Mouse (Mus musculus) liver, adult 2 months (tissue): Measurements from ENCODE around the gene Drg1. TPM values are rescaled to one million over a fixed set of nuclear protein-coding genes. Genes with fewer than 3 reads are reported as not detected.
A peak's percentile ranks its signal among the peaks of the same experiment; 100 is the strongest.
"Not testable (repeated sequence)": the region's sequence is repeated elsewhere in the genome, so short reads cannot be mapped to it uniquely, and the experiment has no call there.

ENCODE experiments used
- DNase-seq: peaks from one replicate; pipeline ENCODE4 v3.0.0-alpha.2; 2011; ENCODE audit warnings: low read depth, low spot score; ENCODE audit errors: extremely low read depth
- H3K27ac ChIP-seq: fragments of 200-500 bp; replicated peaks from 2 replicates; pipeline ENCODE4 v1.5.1; 2012; ENCODE audit warnings: low read depth, mild to moderate bottlenecking, control low read depth, inconsistent platforms, low read length; ENCODE audit not compliant: insufficient read depth
- H3K27me3 ChIP-seq: fragments of 200-500 bp; 2 replicates; pipeline ENCODE4 v1.6.1; 2012; ENCODE audit warnings: mild to moderate bottlenecking, moderate library complexity, low read length, inconsistent platforms; ENCODE audit not compliant: control insufficient read depth, insufficient read depth
- H3K36me3 ChIP-seq: fragments of 200-500 bp; 2 replicates; pipeline ENCODE4 v1.6.1; 2012; ENCODE audit warnings: low read length, inconsistent platforms; ENCODE audit not compliant: control insufficient read depth, insufficient read depth
- H3K4me1 ChIP-seq: fragments of 200-500 bp; 2 replicates; pipeline ENCODE4 v1.6.1; 2011; ENCODE audit warnings: low read length; ENCODE audit not compliant: control insufficient read depth, insufficient read depth
- H3K4me3 ChIP-seq: fragments of 200-500 bp; 2 replicates; pipeline ENCODE4 v1.5.1; 2011; ENCODE audit warnings: low read depth, mild to moderate bottlenecking, control low read depth, low read length, moderate library complexity; ENCODE audit not compliant: insufficient read depth
- H3K79me2 ChIP-seq: fragments of 200-500 bp; 2 replicates; pipeline ENCODE4 v1.6.1; 2012; ENCODE audit warnings: inconsistent platforms, mild to moderate bottlenecking, low read length, moderate library complexity; ENCODE audit not compliant: control insufficient read depth, insufficient read depth
- H3K9ac ChIP-seq: fragments of 200-500 bp; 2 replicates; pipeline ENCODE4 v1.6.1; 2012; ENCODE audit warnings: low read depth, mild to moderate bottlenecking, control low read depth, inconsistent platforms, low read length
- CTCF ChIP-seq: fragments of 200-500 bp; IDR thresholded peaks from 2 replicates; pipeline ENCODE4 v1.5.1; 2011; ENCODE audit warnings: low read depth, low read length, control low read depth
- POLR2A ChIP-seq: fragments of 200-500 bp; IDR thresholded peaks from 2 replicates; pipeline ENCODE4 v1.6.1; 2011; ENCODE audit warnings: low read length, control low read depth; ENCODE audit not compliant: insufficient read depth; ENCODE audit errors: extremely low read depth
- WGBS: fragments of 180-500 bp; shearing (Covaris S2); methylation state at CpG from one replicate; pipeline ENCODE4 v1.1.7; 2018; 5-methylcytosine and 5-hydroxymethylcytosine counted together
- polyA plus RNA-seq: library from polyadenylated mRNA; depleted of rRNA; stranded (reverse); fragments of >200 nt; gene quantifications from 2 replicates; pipeline ENCODE4 v1.2.3, GENCODE M21; 2012
- total RNA-seq: library from RNA; depleted of rRNA; stranded (reverse); fragments of >200 nt; gene quantifications from 2 replicates; pipeline ENCODE4 v1.2.3, GENCODE M21; 2014

Drg1 gene
- total and polyA plus RNA-seq, 2 experiments: 16.8 to 61.9 TPM

DNA sequence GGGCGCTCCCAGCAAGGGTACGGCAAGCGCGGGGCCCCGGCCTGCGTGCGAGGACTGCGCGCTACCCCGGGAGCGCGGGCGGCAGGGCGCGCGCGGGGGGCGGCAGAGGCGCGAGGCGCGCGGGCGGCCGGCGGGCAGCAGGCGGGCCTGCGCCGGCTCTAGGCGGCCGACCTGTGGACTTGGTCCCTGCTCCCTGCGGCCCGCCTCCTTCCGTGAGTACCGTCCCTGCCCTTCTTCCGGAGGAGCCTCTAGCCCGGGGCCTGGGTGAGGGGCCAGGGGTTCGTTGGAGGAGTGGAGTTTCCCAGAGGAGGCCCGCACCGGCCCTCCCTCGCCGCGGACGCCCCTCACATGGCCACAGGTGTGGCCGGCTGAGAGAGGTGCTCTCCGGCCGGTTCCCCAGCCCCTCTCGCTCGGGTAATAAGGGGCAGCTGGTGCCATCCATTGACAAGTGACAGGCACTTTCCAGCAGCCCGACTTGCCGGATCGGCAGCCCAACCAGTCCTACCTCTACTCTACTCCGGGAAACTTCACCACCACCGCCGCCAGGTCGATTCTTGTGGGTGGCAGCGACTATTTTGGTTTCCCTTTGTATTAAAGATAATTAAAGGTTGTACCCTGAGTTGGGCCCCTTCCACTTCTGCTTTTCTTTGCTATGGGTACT, 63.3 kb downstream of the Drg1 start:
- H3K27ac ChIP-seq: peak overlapping the region; percentile 80
- H3K4me1 ChIP-seq: peaks cover 7% of the 10 kb centered on the region
- peaks cover 2% of the 10 kb centered on the region; the same call in 1 of the 2 replicates for H3K79me2 ChIP-seq
- 1% methylated on average over 53 of the region's 57 CpGs for WGBS
- peak overlapping the region; percentile 87 for H3K9ac ChIP-seq
- H3K36me3 ChIP-seq: peaks cover 11% of the 10 kb centered on the region; the same call in 1 of the 2 replicates
- H3K27me3 ChIP-seq: no peaks in the 10 kb centered on the region
- peak; percentile 63 for DNase-seq
- TF ChIP-seq POLR2A: no peak
- TF ChIP-seq CTCF: no peak
- peak overlapping the region; percentile 84 for H3K4me3 ChIP-seq

DNA sequence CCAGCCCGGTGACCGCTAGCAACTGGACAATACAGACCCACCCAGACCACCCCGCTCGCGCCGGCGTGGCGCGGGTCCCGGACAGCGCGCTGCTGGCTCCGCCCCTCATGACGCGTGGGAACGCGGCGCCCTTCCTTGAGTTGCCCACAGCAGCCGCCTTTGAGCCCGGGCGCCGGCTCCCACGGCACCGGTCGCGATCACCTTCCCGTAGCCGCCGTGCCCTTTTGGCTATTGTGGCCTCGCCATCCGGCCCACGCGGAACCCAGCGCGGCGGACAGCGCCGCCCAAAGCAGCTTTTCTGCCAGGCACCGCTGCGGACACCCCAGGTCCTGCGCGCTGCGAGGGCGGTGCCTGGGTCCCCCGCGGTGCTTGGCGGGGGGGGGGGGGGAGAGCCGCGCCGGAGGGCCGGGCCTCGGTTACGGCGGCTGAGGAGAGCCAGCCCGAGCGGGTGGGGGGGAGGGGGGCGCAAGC, 63.9 kb downstream of the Drg1 start, which contains the start of gene Eif4enif1:
Gene Eif4enif1, plus strand, starts transcription at position 162 of the 471 bp plus-strand sequence.
- DNase-seq: peak; percentile 55
- peaks cover 6% of the 10 kb centered on the region for H3K4me1 ChIP-seq
- H3K9ac ChIP-seq: peak within 1 kb of the TSS; percentile 98
- WGBS: under 1% methylated on average over 38 of the region's 57 CpGs
- peak within 1 kb of the TSS; percentile 99 for H3K27ac ChIP-seq
- peaks cover 9% of the 10 kb centered on the region; the same call in 1 of the 2 replicates for H3K36me3 ChIP-seq
- TF ChIP-seq POLR2A: no peak
- no peak for TF ChIP-seq CTCF
- H3K27me3 ChIP-seq: no peaks in the 10 kb centered on the region
- peak within 1 kb of the TSS; percentile 85 for H3K4me3 ChIP-seq
- H3K79me2 ChIP-seq: peaks cover 2% of the 10 kb centered on the region; the same call in 1 of the 2 replicates

DNA sequence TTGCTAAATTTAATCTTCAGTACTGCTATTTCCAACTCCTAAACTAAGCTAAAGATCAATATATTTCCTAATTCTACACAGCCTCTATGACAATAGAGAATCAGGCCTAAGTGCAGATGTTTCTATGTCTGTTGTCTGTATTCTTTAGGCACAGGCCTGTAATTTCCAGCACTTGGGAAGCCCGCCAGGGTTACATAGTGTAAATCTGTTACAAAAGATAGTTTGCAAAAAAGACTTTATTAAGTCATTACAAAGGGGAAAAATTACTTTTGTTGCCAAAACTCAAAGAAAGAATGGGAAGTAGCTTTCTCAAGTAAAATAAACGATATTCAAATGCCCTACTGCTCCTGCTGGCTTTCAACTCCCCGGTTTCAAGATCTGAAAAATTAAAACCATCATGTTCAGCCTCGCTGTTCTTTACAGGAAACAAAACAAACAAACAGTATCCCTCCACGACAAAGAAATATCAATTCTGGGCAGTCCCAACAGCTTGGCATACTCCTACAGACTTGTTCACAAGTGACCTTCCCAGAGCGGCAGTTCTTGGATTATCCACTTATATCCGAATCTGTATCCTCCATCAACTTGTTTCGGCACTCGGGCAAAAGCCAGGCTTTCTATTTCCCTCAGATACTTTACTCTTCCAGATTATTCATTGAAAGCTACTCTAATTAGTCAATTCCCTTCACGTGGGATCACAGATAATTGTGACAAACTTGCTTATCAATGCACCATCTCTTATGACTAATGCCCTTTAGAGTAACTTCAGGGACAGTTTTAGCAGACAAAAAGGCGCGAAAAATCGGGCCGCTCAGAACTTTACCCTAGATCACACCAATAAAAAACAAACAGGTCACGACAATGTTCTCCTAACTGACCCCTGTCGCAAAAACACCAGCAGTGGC, 64.6 kb downstream of the Drg1 start:
- no peaks in the 10 kb centered on the region for H3K27me3 ChIP-seq
- H3K4me1 ChIP-seq: peaks cover 6% of the 10 kb centered on the region
- H3K4me3 ChIP-seq: peak overlapping the region; percentile 85
- peak overlapping the region; percentile 98 for H3K9ac ChIP-seq
- WGBS: 3% methylated on average over 16 of the region's 16 CpGs
- peaks cover 3% of the 10 kb centered on the region; the same call in 1 of the 2 replicates for H3K36me3 ChIP-seq
- TF ChIP-seq CTCF: no peak
- no peak for TF ChIP-seq POLR2A
- peaks cover 2% of the 10 kb centered on the region; the same call in 1 of the 2 replicates for H3K79me2 ChIP-seq
- DNase-seq: peak; percentile 57
- peak overlapping the region; percentile 99 for H3K27ac ChIP-seq

DNA sequence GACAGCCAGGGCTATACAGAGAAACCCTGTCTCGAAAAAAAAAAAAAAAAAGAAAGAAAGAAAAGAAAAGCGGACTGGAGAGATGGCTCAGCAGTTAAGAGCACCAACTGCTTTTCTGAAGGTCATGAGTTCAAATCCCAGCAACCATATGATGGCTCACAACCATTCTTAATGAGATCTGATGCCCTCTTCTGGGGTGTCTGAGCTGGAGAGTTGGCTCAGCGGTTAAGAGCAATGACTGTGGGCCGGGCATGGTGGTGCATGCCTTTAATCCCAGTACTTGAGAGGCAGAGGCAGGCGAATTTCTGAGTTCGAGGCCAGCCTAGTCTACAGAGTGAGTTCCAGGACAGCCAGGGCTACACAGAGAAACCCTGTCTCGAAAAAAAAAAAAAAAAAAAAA, 65.6 kb downstream of the Drg1 start:
- H3K4me1 ChIP-seq, DNase-seq, H3K27me3 ChIP-seq, H3K9ac ChIP-seq, H3K4me3 ChIP-seq, H3K27ac ChIP-seq, H3K79me2 ChIP-seq, H3K36me3 ChIP-seq: not testable (repeated sequence)
- WGBS: 97% methylated on average over 5 of the region's 7 CpGs

DNA sequence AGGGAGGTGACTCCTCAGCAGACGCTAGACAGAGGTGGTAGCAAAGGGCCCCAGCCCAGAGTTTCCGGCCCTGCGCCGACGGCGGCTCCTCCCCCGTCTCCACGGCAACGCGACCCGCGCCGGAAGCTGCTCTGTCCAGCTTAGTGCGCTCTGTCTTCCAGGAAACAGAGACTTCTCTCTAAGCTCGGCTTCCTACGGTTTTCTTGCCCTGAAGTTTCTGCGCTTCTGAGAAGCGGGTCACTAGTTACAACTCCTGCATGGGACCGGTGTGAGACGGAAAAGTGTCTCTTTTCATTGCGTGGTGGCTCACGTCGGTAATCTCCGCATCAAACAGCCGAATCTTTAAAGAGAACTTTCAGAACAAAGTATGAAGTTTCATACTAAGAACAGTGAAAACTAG, 72.9 kb downstream of the Drg1 start, which contains the start of gene Sfi1:
Gene Sfi1, minus strand, starts transcription at position 101 of the 400 bp plus-strand sequence.
- H3K27ac ChIP-seq: no peak within 1 kb of the TSS
- H3K27me3 ChIP-seq: no peaks in the 10 kb centered on the region
- H3K79me2 ChIP-seq: no peaks in the 10 kb centered on the region
- no peaks in the 10 kb centered on the region for H3K4me1 ChIP-seq
- H3K9ac ChIP-seq: no peak within 1 kb of the TSS
- no peak within 1 kb of the TSS for H3K4me3 ChIP-seq
- DNase-seq: no peak
- TF ChIP-seq CTCF (no peak), POLR2A (no peak)
- H3K36me3 ChIP-seq: no peaks in the 10 kb centered on the region
- WGBS: 85% methylated on average over 25 of the region's 25 CpGs

DNA sequence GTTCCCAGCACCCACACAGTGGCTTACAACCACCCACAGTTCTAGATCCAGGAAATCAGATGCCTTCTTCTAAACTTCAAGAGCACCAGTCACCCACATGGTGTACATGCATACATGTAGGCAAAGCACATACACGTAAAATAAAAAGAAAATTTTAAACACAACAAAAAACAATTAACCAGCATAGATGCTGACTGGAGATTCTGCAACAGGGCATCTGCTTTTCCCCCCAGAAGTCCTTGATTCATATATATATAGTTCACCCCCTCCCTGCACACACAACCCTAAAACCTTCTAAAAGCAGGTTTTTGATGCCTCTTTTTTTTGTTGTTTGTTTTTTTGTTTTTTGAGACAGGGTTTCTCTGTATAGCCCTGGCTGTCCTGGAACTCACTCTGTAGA, 83.5 kb downstream of the Drg1 start:
- H3K27ac ChIP-seq, H3K27me3 ChIP-seq, H3K4me3 ChIP-seq, H3K4me1 ChIP-seq, H3K79me2 ChIP-seq, H3K36me3 ChIP-seq, H3K9ac ChIP-seq, DNase-seq: not testable (repeated sequence)
- WGBS: 82% methylated on average over 1 of the region's 1 CpGs

DNA sequence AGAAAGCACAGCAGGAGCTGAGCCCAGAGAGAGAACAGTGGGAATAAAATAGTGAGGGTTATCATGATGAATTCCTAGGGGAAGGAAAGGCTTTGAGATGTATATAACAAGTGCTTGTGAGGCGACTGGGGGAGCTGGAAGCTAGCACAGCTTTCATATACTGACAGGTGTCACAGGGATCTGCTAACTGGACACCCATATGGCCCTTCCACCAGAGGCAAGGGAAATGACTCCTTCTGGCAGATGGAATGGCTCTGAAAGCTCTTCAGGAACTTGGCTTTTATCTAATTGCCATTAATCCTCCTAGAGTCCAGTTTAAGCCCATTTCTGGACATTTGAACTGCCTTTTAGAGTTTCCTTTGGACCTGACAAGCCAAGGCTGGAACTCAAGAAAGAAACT, 84.2 kb downstream of the Drg1 start:
- H3K9ac ChIP-seq, H3K79me2 ChIP-seq, H3K4me3 ChIP-seq, H3K27ac ChIP-seq, DNase-seq, H3K27me3 ChIP-seq, H3K36me3 ChIP-seq, H3K4me1 ChIP-seq: not testable (repeated sequence)
- 76% methylated on average over 1 of the region's 1 CpGs for WGBS

DNA sequence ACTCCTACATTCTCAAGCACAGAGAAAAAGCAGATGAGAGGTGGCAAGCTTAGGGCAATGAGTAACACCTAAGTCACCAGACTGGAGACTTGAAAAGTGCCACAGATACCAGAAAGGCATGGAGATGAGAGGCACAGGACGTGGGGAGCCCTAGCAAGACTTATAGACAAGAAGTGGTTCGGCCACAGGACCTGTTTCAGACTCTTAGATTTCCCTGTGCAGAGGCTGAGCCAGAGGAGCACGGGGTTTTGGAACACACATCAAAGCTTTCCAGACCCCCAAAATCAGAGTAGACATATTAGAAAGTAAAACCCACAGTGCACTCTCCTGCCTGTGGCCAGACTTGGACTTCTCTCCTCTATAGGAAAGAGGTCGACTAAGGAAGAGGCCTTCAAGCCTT, 85.0 kb downstream of the Drg1 start:
- H3K27me3 ChIP-seq, H3K4me3 ChIP-seq, H3K9ac ChIP-seq, H3K4me1 ChIP-seq, DNase-seq, H3K36me3 ChIP-seq, H3K27ac ChIP-seq, H3K79me2 ChIP-seq: not testable (repeated sequence)
- 53% methylated on average over 4 of the region's 4 CpGs for WGBS
